Mouse (Mus musculus): ENCODE data around the gene 1700023F06Rik.

DNA sequence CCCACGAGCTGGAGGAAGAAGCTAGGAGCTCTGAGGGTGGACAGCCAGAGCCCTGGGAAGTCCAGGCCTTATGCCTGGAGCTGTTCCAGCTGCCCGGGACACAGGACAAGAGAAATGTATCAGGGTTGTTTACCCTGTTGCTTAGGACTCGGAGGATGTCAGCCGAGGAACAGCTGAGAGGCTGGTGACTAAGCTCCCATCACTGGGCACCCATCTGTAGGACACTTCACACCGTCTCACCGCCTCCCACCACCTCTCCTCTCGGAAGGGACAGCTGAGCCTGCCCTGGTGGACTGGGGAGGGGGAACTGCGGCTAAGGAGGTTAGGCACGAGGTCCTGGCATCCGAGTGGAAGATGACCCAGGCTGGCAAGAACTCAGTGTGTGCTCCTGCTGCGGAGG, 27.3 kb upstream of the 1700023F06Rik start:
- TF ChIP-seq TAL1 (IDR thresholded peaks at IDR 0.05; ENCODE audit: low read length) (no peak), GATA1 (IDR thresholded peaks at IDR 0.05; ENCODE audit: low read length) (no peak)
